Mouse (Mus musculus) thymus, adult 2 months (tissue): Measurements from ENCODE around the gene Rhov.

Experiments used
- CTCF ChIP-seq: fragments of 200-500 bp; IDR thresholded peaks from 2 replicates; pipeline ENCODE4 v1.5.1; 2012; ENCODE audit warnings: mild to moderate bottlenecking, control low read depth, low read length, moderate library complexity, borderline replicate concordance; ENCODE audit not compliant: control insufficient read depth, poor library complexity, insufficient read depth; ENCODE audit errors: extremely low read depth
- POLR2A ChIP-seq: fragments of 200-500 bp; IDR thresholded peaks from 2 replicates; pipeline ENCODE4 v1.6.1; 2012; ENCODE audit warnings: mild to moderate bottlenecking, low read length, control low read depth, moderate library complexity; ENCODE audit not compliant: control insufficient read depth, poor library complexity, insufficient read depth; ENCODE audit errors: extremely low read depth

DNA sequence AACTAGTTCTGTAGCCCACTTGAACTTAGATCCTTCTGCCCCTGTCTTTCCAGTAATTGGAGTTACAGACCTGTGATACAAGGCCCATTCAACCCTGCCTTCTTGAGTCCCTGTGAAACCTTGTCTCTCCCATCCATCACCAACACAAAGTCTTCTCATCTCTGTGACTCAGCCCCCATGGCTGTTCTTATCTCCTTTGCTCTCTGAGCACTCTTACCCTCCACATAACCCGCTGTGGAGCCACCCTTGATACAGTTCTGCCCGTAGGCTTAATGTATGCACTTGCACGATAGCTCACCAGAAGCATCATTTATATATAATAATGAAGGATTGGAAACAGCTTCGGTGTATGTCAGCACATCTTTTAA is 30.3 kb downstream of the Rhov start:
- TF ChIP-seq CTCF (no peak), POLR2A (no peak)
